Mouse (Mus musculus) spleen, postnatal 36 days (tissue): ENCODE measurements at regions not wholly inside any gene's neighbourhood (a gene's known extent, or its start where the extent isn't known, plus 50 kb on each side); places are given as distances from the start of the nearest gene placed in this dataset.
A peak's percentile ranks its signal among the peaks of the same experiment; 100 is the strongest.

Experiments
- DNase-seq, 2 experiments: peaks; one replicate each; pipeline ENCODE4 v3.0.0; 2022; ENCODE audit warnings: low spot score in 2 of 2, mixed read lengths in 1 of 2

DNA sequence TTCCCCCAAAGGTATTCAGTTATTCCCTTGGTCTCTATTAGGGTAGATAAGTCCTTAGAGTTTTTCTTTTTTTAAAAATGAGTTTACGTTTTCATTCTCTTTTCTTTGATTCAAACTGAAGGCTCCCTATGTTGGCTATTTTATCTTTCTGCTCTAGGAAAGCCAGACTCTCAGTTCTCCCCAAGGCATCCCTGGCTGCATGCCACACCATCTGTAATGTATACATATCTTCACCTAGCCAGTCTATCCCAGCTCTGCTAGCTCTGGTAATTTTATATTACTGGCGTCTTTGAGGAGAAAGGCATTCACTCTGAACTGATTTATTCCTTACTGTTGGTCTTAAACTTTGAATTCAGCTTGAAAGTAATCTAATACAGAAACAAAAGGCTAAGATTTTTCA lies 65.2 kb upstream of the Cabcoco1 start:
- DNase-seq = no peak

DNA sequence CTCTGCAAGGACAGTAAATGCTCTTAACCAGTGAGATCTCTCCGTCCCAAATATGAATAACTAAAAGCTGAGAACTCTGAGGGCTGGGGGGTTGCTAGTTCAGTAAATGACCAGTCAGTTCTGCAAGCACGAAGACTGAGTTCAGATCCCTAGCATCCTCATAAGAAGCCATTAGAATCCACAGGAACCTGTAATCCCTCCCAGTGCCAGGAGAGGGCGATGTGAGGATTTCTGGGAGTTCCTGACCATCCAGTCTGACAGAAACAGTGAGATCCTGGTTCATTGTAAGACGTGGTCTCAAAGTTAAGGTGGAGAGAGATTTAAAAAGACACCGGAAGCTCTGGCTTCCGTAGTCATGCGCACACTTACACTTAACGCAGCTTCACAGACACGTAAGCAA lies 70.2 kb upstream of the Cabcoco1 start:
- no peak for DNase-seq

DNA sequence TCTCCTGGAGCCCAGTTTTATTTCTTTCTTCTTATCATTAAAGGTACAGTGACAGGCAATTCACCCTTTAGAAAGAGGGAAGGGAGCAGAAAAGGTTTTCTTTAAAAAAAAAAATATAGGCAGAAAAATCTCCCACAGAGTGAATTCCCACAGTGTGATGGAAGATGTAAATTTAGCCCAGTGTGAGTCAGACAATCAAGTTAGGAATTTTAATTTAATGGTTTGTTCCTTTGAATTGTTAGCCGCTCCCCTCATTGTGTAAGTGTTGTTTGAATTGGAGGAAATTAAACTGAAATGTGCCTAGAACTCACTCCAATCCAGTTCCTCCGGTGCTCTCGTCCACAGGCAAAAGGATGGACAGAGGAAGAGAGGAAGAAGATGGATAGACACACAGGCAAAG lies 71.0 kb upstream of the Cabcoco1 start:
- DNase-seq = no peak

DNA sequence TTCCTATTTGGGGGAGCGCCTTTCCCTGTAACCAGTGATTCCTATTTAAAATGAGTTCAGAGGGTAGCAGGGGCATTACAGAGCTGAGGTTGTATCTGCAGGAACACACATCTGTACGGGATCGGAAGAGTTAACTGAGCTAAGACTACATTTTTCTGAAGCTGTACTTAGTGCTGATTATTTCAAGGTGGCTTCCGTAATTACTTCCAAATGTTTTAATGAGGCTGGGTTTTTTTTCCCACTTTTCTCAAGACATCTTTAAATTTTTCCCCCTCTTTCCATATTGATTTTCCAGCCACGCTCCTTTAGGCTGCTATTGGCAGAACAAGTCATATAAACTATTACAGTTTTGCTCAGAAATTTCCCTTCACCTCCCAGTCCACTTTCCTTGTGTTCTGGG lies 82.1 kb upstream of the Cabcoco1 start:
- no peak for DNase-seq

DNA sequence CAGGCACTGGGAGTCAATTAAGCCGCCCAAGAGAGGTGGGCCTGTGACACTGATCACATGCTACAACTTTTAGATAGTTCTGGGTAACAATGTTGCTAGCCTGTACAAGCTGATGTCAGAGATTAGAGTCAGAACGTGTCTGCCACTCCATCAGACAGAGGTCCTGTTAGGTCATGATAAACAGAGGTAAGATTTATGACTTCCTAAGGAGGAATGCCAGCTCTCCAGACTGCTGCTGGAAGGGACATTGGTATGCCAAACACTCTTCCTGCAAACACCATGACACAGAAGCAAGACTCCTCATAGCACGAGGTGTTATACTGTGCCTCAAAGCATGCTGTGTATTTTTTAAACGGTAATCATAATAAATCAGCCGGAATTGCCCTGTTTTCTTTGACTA lies 83.6 kb upstream of the Cabcoco1 start:
- no peak for DNase-seq

DNA sequence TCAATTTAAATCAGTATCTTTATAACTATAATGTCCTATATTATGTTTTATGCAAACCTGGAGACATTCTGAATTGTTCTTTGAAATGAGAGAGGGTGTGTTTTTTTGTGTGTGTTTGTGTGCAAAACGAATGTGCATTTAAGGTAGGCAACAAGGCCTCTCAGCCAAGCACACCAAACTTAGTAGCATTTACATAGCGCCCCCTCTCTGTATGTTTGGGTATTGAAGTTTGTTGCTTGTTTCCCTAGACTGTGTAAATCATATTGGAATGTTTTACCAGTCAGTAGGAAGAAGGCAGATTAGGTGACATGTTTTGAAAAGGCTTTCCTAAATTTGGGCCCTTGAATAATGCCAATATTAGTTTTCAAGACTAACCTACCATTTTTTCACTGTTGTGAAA lies 84.1 kb upstream of the Cabcoco1 start:
- DNase-seq = no peak

DNA sequence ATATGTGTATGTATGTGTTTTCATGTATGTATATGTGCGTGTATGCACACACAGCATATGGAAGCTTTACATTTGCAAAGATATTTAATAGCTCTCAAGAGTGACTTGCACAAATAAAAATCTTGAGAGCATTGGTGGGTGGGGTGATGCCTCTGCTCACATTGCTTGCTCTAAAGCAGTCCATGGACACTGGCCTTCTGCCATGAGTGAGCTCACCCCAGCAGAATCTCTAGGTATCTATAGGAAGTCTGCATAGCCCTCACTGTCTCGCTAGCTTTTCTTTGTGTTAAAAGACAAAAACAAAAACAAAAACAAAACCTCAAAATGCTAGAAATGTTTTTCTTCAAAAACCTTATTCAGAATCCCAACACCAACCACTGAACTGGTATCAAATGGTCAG lies 87.8 kb upstream of the Cabcoco1 start:
- no peak for DNase-seq

DNA sequence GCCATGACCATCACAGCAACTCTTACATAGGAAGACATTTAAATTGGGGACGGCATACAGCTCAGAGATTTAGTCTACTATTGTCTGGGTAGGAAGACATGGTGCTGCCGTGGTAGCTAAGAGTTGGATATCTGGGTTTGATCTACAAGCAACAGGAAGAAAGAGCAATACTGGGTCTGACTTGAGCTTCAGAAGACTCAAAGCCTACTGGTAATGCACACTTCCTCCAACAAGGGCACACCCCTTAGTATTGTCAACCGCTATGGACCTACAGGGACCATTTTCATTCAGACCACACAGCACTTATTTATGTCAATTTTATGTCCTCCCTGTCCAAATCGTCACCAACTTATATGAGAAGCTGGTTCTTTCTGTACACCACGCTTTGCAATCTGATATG lies 90.3 kb upstream of the Tmem26 start:
- DNase-seq = no peak

DNA sequence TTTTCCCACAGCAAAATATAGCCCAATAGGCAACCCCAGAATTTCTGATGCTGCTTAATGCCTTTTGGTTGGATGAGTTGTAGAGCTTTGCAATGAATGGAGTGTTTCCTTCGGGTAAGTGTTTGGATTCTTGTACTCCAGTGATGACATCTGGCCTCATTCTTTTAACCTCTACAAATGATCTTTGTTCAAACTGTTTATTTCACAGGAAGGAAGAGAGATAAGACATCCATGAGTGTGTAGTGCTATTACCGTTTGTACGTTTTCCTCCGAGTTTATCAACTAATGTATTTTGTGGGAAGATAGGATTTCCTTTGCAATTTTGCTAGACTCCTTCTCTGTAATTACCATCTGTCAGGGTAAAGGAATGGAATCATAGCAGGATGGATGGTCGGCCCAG lies 70.7 kb upstream of the Tmem26 start:
- DNase-seq = no peak

DNA sequence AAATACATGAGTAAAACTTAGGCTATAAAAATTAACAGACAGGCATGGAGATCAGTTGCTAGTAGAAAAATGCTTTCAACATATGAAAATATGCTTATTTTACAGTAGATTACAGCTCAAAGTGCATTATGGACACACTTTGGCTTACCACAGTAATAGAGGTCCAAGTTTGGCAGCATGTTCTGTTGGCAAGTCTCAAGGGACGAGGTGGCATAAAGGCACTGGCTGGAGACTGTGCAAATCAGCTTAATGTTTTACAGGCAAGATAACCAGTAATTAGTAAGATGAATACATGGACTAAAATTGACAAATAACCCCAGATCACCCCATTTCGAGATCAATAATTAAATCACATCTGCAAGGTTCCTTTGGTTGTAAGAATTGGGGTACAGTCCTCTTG lies 68.0 kb upstream of the Tmem26 start:
- DNase-seq = no peak

DNA sequence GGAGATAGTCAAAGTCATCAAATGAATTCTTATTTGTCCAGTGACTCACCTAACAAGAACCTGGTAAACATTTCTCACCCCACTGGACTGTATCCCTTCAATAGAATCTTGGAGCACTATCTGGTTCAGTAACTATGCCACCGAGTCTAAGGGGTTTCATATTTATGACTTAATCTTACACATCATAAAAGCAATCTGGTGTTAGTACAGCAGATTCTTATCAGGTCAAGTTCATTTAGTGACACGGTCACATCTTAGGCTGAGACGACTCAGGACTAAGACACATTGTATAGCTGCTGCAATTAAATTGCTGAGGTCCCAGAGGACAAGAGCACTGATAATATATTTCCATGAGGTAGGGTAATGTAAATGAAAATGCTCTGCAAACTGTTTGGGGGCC lies 57.4 kb upstream of the Tmem26 start:
- DNase-seq = no peak

DNA sequence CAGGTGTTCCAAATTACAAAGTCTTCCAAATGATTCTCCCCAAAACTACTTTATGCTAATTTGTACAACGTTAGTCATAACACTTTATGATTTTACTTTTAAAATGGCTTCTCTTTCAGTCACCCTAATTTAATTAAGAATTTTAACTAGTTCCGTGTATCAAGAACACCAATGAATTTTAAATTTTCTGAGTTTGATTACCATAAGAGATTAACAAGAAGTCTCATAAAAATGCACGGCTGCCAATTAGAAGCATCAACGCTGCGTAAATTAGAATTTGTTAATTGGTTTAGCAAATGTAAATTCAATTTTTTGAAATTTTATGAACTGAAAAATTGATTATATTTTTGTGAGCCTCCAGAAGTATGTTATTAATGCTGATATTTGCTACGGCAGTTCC lies 54.1 kb upstream of the Tmem26 start:
- no peak for DNase-seq

DNA sequence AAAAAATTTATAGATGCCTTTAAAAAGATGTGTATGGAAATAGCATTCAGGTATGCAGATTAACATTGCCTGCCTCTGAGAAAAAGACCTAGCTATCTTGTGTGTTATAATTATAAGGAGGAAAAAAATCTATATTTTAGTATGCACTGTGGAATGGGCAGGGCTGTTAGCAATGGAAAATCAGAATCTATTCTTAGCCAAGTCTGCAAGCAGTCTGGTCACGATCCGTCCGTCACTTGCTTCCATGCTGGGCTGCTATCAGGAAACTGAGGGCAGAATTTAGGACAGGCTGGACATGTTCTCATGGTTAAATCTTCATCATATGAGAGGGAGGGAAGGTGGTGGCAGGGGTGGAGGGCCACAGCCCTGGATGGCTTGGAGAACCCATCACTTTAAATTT lies 53.5 kb upstream of the Tmem26 start:
- DNase-seq = no peak

DNA sequence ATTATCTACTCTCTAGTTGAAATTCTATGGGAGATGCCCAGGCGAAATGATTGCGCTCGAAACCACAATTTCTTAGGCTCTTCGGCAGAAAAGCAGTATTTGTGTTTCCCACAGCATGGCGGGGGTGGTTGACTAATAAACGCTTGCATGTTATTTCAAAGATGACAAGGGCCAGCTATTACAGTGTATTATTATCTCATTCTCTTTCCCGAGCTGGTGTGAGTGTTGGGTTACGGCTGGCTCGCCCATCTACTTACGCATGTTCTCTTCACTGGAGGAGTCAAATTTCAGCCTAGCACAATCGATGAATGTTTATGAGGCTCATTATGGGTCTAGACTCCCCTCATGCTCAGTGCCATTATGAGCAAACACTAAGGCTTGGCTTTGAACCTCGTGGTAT lies 51.2 kb upstream of the Tmem26 start:
- no peak for DNase-seq

DNA sequence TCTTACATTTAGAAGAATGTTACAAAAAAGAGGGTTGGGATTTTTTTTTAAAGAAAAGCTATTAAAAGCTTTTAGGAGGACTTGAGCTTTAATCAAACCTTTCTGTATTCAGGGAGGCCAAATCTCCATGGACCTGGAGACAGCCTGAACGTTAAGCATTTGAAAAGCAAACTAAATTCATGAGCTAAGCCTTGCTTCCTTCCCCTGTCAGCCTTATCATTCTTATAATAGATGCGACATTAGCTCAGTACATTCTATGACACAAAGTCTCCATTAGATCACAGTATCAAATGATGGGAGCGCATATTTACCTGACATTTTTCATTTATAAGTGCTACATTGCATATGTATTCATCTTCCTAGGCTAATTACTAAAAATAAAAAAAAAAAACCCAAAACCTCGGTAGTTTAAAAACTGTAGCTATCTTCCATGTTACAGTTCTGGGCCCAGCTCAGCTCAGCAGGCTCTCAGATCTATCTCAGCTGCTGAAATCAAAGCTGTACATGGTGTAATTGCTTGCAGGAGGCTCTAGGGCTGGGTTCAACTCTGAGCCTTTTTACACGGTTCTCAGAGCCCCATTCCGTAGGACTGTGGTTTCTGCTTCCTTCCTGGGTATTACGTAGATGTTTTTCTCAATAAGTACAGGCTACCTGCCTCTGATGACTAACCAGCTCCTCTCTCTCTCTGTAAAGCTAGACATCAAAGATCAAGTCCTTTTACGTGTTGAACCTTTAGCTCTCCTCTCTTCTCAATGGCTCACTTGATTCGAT lies 50.2 kb upstream of the Tmem26 start:
- DNase-seq = peak; percentile 44 to 50
